Mouse (Mus musculus) ES-CJ7 (cell line): ENCODE measurements around the gene Fbln1.

ENCODE experiments used
- DNase-seq: peaks from one replicate; pipeline ENCODE4 v3.0.0; 2011; ENCODE audit warnings: low read depth, low spot score

Gene Fbln1

GRCm38 (mm10) chr15:85295544-85295943 lies 89.8 kb downstream of the Fbln1 start:
- DNase-seq = no peak

- no peak for DNase-seq
Measured at GRCm38 (mm10) chr15:85295977-85296376, 90.2 kb downstream of the Fbln1 start.

- no peak for DNase-seq
Measured at GRCm38 (mm10) chr15:85296538-85296937, 90.8 kb downstream of the Fbln1 start.

GRCm38 (mm10) chr15:85298167-85298781 lies 92.5 kb downstream of the Fbln1 start:
- DNase-seq = no peak

GRCm38 (mm10) chr15:85298946-85299345 lies 93.2 kb downstream of the Fbln1 start:
- no peak for DNase-seq

GRCm38 (mm10) chr15:85303241-85303640 lies 97.5 kb downstream of the Fbln1 start:
- DNase-seq = peak; percentile 36

- peak; percentile 64 for DNase-seq
Measured at GRCm38 (mm10) chr15:85303976-85304375, 98.2 kb downstream of the Fbln1 start.

- no peak for DNase-seq
Measured at GRCm38 (mm10) chr15:85307061-85307660, 101.4 kb downstream of the Fbln1 start.

- no peak for DNase-seq
Measured at GRCm38 (mm10) chr15:85311058-85311657, 105.4 kb downstream of the Fbln1 start.

GRCm38 (mm10) chr15:85315378-85316025 lies 109.8 kb downstream of the Fbln1 start:
- peak; percentile 86 for DNase-seq

GRCm38 (mm10) chr15:85316342-85317140 lies 110.8 kb downstream of the Fbln1 start:
- DNase-seq = no peak

- DNase-seq = no peak
Measured at GRCm38 (mm10) chr15:85319924-85320668, 114.3 kb downstream of the Fbln1 start.

GRCm38 (mm10) chr15:85323214-85323613 lies 117.5 kb downstream of the Fbln1 start:
- no peak for DNase-seq

- DNase-seq = no peak
Measured at GRCm38 (mm10) chr15:85324426-85324825, 118.7 kb downstream of the Fbln1 start.

GRCm38 (mm10) chr15:85327808-85328207 lies 122.1 kb downstream of the Fbln1 start:
- no peak for DNase-seq

- DNase-seq = peak; percentile 78
Measured at GRCm38 (mm10) chr15:85328455-85328854, 122.7 kb downstream of the Fbln1 start.

GRCm38 (mm10) chr15:85329096-85329495 lies 123.3 kb downstream of the Fbln1 start:
- no peak for DNase-seq

- no peak for DNase-seq
Measured at GRCm38 (mm10) chr15:85330024-85330423, 124.3 kb downstream of the Fbln1 start.

GRCm38 (mm10) chr15:85333511-85333910 lies 127.8 kb downstream of the Fbln1 start:
- peak; percentile 66 for DNase-seq

GRCm38 (mm10) chr15:85334234-85334633 lies 128.5 kb downstream of the Fbln1 start:
- DNase-seq = no peak

- peak; percentile 86 for DNase-seq
Measured at GRCm38 (mm10) chr15:85335671-85336300, 130.0 kb downstream of the Fbln1 start, which contains the start of gene Atxn10. Atxn10 (plus strand) TSS chr15:85336245.
